Mouse (Mus musculus) granulocyte monocyte progenitor cell, adult 5-6 weeks (primary cell): Measurements from ENCODE around the gene Dapk3. TPM values are rescaled to one million over a fixed set of nuclear protein-coding genes. Genes with fewer than 3 reads are reported as not detected.

Experiments used
- ATAC-seq: replicated peaks from 2 replicates; pipeline ENCODE4 v1.8.0; 2016; ENCODE audit warnings: mild to moderate bottlenecking, moderate TSS enrichment, inconsistent platforms; ENCODE audit not compliant: poor library complexity, severe bottlenecking
- total RNA-seq, 2 experiments: library from RNA; stranded (forward) in 1 of 2; stranded (reverse) in 1 of 2; fragments of 200-712, 200-1000 nt in 1 of 2; fragments of >200 nt in 1 of 2; fragmentation: Nextera tagmentation in 1 of 2; gene quantifications; 2 replicates each; pipeline ENCODE4 v1.2.3; 2014 to 2017

Gene Dapk3
- total RNA-seq, 2 experiments from 2014 or later: 25.7 to 33.0 TPM

- ATAC-seq: peak; percentile 92
These were observed 49.9 kb downstream of the Dapk3 start, which contains the start of gene Zfr2 for GRCm38 (mm10) chr10:81232580-81233225. TSS of gene Zfr2 (plus strand) at chr10:81233155.

- ATAC-seq: 0 out of 2 replicates have a peak, but pooled peaks have one; percentile 1
These were observed 50.4 kb downstream of the Dapk3 start for GRCm38 (mm10) chr10:81233226-81233585.

- ATAC-seq: no peak
These were observed 51.4 kb downstream of the Dapk3 start for GRCm38 (mm10) chr10:81234206-81234605.

- no peak for ATAC-seq
These were observed 53.9 kb downstream of the Dapk3 start for GRCm38 (mm10) chr10:81236471-81237268.

- ATAC-seq: no peak
These were observed 55.8 kb downstream of the Dapk3 start for GRCm38 (mm10) chr10:81238618-81239017.

GRCm38 (mm10) chr10:81240876-81241275 is 58.1 kb downstream of the Dapk3 start:
- ATAC-seq: peak; percentile 39; the same call in 1 of the 2 replicates

GRCm38 (mm10) chr10:81242021-81242420 is 59.2 kb downstream of the Dapk3 start:
- no peak for ATAC-seq

Other genes starting within 250 kb of the Dapk3 start
- 0.30 and 1.5 TPM in 2 replicates for gene Gng7, start 168.1 kb upstream of the Dapk3 start, total RNA-seq (2014; fragmentation: Nextera tagmentation)
- 0.09 and 0.46 TPM in 2 replicates for gene Gng7, start 168.1 kb upstream of the Dapk3 start, total RNA-seq (2017)
- gene Diras1, start 157.3 kb upstream of the Dapk3 start, total RNA-seq (2014; fragmentation: Nextera tagmentation): not detected in 2 replicates
- not detected in 2 replicates for gene Diras1, start 157.3 kb upstream of the Dapk3 start, total RNA-seq (2017)
- 3.1 and 5.9 TPM in 2 replicates for gene Slc39a3, start 145.6 kb upstream of the Dapk3 start, total RNA-seq (2014; fragmentation: Nextera tagmentation)
- 4.3 and 5.3 TPM in 2 replicates for gene Slc39a3, start 145.6 kb upstream of the Dapk3 start, total RNA-seq (2017)
- gene Sgta, start 122.8 kb upstream of the Dapk3 start, total RNA-seq (2014; fragmentation: Nextera tagmentation): 33.8 and 47.9 TPM in 2 replicates
- 37.5 and 41.7 TPM in 2 replicates for gene Sgta, start 122.8 kb upstream of the Dapk3 start, total RNA-seq (2017)
- 23.3 and 24.4 TPM in 2 replicates for gene Thop1, start 113.0 kb upstream of the Dapk3 start, total RNA-seq (2014; fragmentation: Nextera tagmentation)
- gene Thop1, start 113.0 kb upstream of the Dapk3 start, total RNA-seq (2017): 24.7 and 26.3 TPM in 2 replicates
- gene Creb3l3, start 84.1 kb upstream of the Dapk3 start, total RNA-seq (2014; fragmentation: Nextera tagmentation): 0.43 TPM in 1 of 2 replicates, not detected in the other
- gene Creb3l3, start 84.1 kb upstream of the Dapk3 start, total RNA-seq (2017): 0.86 and 1.3 TPM in 2 replicates
- 35.0 and 72.7 TPM in 2 replicates for gene Map2k2, start 77.1 kb upstream of the Dapk3 start, total RNA-seq (2014; fragmentation: Nextera tagmentation)
- 46.7 and 50.8 TPM in 2 replicates for gene Map2k2, start 77.1 kb upstream of the Dapk3 start, total RNA-seq (2017)
- 16.1 and 20.6 TPM in 2 replicates for gene Zbtb7a, start 47.8 kb upstream of the Dapk3 start, total RNA-seq (2014; fragmentation: Nextera tagmentation)
- gene Zbtb7a, start 47.8 kb upstream of the Dapk3 start, total RNA-seq (2017): 7.1 and 8.0 TPM in 2 replicates
- gene Pias4, start 15.1 kb upstream of the Dapk3 start, total RNA-seq (2014; fragmentation: Nextera tagmentation): 6.3 and 22.9 TPM in 2 replicates
- gene Pias4, start 15.1 kb upstream of the Dapk3 start, total RNA-seq (2017): 7.8 and 8.1 TPM in 2 replicates
- 843 and 1,029 TPM in 2 replicates for gene Eef2, start 6.4 kb upstream of the Dapk3 start, total RNA-seq (2014; fragmentation: Nextera tagmentation)
- gene Eef2, start 6.4 kb upstream of the Dapk3 start, total RNA-seq (2017): 1,504 and 1,576 TPM in 2 replicates
- gene 4930442H23Rik, start 844 bp downstream of the Dapk3 start, total RNA-seq (2014; fragmentation: Nextera tagmentation): not detected in 2 replicates
- gene 4930442H23Rik, start 844 bp downstream of the Dapk3 start, total RNA-seq (2017): not detected in 2 replicates
- gene Nmrk2, start 19.0 kb downstream of the Dapk3 start, total RNA-seq (2014; fragmentation: Nextera tagmentation): not detected in 2 replicates
- gene Nmrk2, start 19.0 kb downstream of the Dapk3 start, total RNA-seq (2017): not detected in 2 replicates
- gene Atcay, start 47.8 kb downstream of the Dapk3 start, total RNA-seq (2014; fragmentation: Nextera tagmentation): not detected in 2 replicates
- gene Atcay, start 47.8 kb downstream of the Dapk3 start, total RNA-seq (2017): not detected in 2 replicates
- not detected in 2 replicates for gene Zfr2, start 50.1 kb downstream of the Dapk3 start, total RNA-seq (2014; fragmentation: Nextera tagmentation)
- gene Zfr2, start 50.1 kb downstream of the Dapk3 start, total RNA-seq (2017): 0.13 TPM in 1 of 2 replicates, not detected in the other
- gene Matk, start 69.9 kb downstream of the Dapk3 start, total RNA-seq (2014; fragmentation: Nextera tagmentation): 16.8 and 35.6 TPM in 2 replicates
- gene Matk, start 69.9 kb downstream of the Dapk3 start, total RNA-seq (2017): 39.1 and 43.9 TPM in 2 replicates
- 94.0 and 105 TPM in 2 replicates for gene Mrpl54, start 83.9 kb downstream of the Dapk3 start, total RNA-seq (2014; fragmentation: Nextera tagmentation)
- 161 and 185 TPM in 2 replicates for gene Mrpl54, start 83.9 kb downstream of the Dapk3 start, total RNA-seq (2017)
- gene Apba3, start 84.0 kb downstream of the Dapk3 start, total RNA-seq (2014; fragmentation: Nextera tagmentation): 19.7 and 29.1 TPM in 2 replicates
- gene Apba3, start 84.0 kb downstream of the Dapk3 start, total RNA-seq (2017): 14.2 and 19.9 TPM in 2 replicates
- 1.0 and 8.4 TPM in 2 replicates for gene Tjp3, start 108.6 kb downstream of the Dapk3 start, total RNA-seq (2014; fragmentation: Nextera tagmentation)
- gene Tjp3, start 108.6 kb downstream of the Dapk3 start, total RNA-seq (2017): 1.3 and 6.2 TPM in 2 replicates
- 32.4 and 42.7 TPM in 2 replicates for gene Pip5k1c, start 110.0 kb downstream of the Dapk3 start, total RNA-seq (2014; fragmentation: Nextera tagmentation)
- 24.7 and 32.7 TPM in 2 replicates for gene Pip5k1c, start 110.0 kb downstream of the Dapk3 start, total RNA-seq (2017)
- gene Cactin, start 138.1 kb downstream of the Dapk3 start, total RNA-seq (2014; fragmentation: Nextera tagmentation): 16.2 and 16.3 TPM in 2 replicates
- gene Cactin, start 138.1 kb downstream of the Dapk3 start, total RNA-seq (2017): 19.4 and 26.5 TPM in 2 replicates
- not detected in 2 replicates for gene Tbxa2r, start 145.7 kb downstream of the Dapk3 start, total RNA-seq (2014; fragmentation: Nextera tagmentation)
- gene Tbxa2r, start 145.7 kb downstream of the Dapk3 start, total RNA-seq (2017): 0.09 TPM in 1 of 2 replicates, not detected in the other
- gene Gipc3, start 160.3 kb downstream of the Dapk3 start, total RNA-seq (2014; fragmentation: Nextera tagmentation): not detected in 2 replicates
- gene Gipc3, start 160.3 kb downstream of the Dapk3 start, total RNA-seq (2017): not detected in 2 replicates
- 19.1 and 43.4 TPM in 2 replicates for gene Hmg20b, start 167.5 kb downstream of the Dapk3 start, total RNA-seq (2014; fragmentation: Nextera tagmentation)
- 29.8 and 35.5 TPM in 2 replicates for gene Hmg20b, start 167.5 kb downstream of the Dapk3 start, total RNA-seq (2017)
- 12.0 and 17.5 TPM in 2 replicates for gene Mfsd12, start 174.5 kb downstream of the Dapk3 start, total RNA-seq (2014; fragmentation: Nextera tagmentation)
- 10.8 and 11.5 TPM in 2 replicates for gene Mfsd12, start 174.5 kb downstream of the Dapk3 start, total RNA-seq (2017)
- gene 4930404N11Rik, start 182.8 kb downstream of the Dapk3 start, total RNA-seq (2014; fragmentation: Nextera tagmentation): not detected in 2 replicates
- gene 4930404N11Rik, start 182.8 kb downstream of the Dapk3 start, total RNA-seq (2017): 0.10 and 0.26 TPM in 2 replicates
- 14.8 and 17.0 TPM in 2 replicates for gene Fzr1, start 195.5 kb downstream of the Dapk3 start, total RNA-seq (2014; fragmentation: Nextera tagmentation)
- 13.5 and 15.3 TPM in 2 replicates for gene Fzr1, start 195.5 kb downstream of the Dapk3 start, total RNA-seq (2017)
- 12.2 and 34.9 TPM in 2 replicates for gene Dohh, start 201.4 kb downstream of the Dapk3 start, total RNA-seq (2014; fragmentation: Nextera tagmentation)
- gene Dohh, start 201.4 kb downstream of the Dapk3 start, total RNA-seq (2017): 41.8 and 46.2 TPM in 2 replicates
- 4.0 TPM in 1 of 2 replicates, not detected in the other for gene Gm48551, start 201.5 kb downstream of the Dapk3 start, total RNA-seq (2014; fragmentation: Nextera tagmentation)
- gene Gm48551, start 201.5 kb downstream of the Dapk3 start, total RNA-seq (2017): 0.30 TPM in 1 of 2 replicates, not detected in the other
- 2.2 TPM in 1 of 2 replicates, not detected in the other for gene Gm48552, start 206.0 kb downstream of the Dapk3 start, total RNA-seq (2014; fragmentation: Nextera tagmentation)
- gene Gm48552, start 206.0 kb downstream of the Dapk3 start, total RNA-seq (2017): not detected in 2 replicates
- 37.5 and 43.6 TPM in 2 replicates for gene Smim24, start 210.0 kb downstream of the Dapk3 start, total RNA-seq (2014; fragmentation: Nextera tagmentation)
- 11.5 and 13.3 TPM in 2 replicates for gene Smim24, start 210.0 kb downstream of the Dapk3 start, total RNA-seq (2017)